Mouse (Mus musculus) CH12.LX (cell line): ENCODE results near the gene Elf1. TPM values are rescaled to one million over a fixed set of nuclear protein-coding genes. Genes with fewer than 3 reads are reported as not detected.

ENCODE experiments used
- DNase-seq: peaks from one replicate; pipeline ENCODE4 v3.0.0-alpha.2; 2013; ENCODE audit errors: extremely low read depth
- H3K27ac ChIP-seq: 2 replicates; pipeline ENCODE4 v1.5.1; 2012; ENCODE audit warnings: low read depth, mild to moderate bottlenecking, control low read depth, moderate library complexity; ENCODE audit not compliant: insufficient read depth
- H3K27me3 ChIP-seq: replicated peaks from 2 replicates; pipeline ENCODE3; 2012; ENCODE audit warnings: inconsistent platforms
- H3K36me3 ChIP-seq, 2 experiments: replicated peaks in 1 of 2; 2 replicates each; pipeline versions ENCODE3 to v1.6.1; 2012; ENCODE audit warnings: inconsistent platforms in 1 of 2, low read length in 1 of 2, mild to moderate bottlenecking in 1 of 2, mixed read lengths in 1 of 2, moderate library complexity in 1 of 2; ENCODE audit not compliant: control insufficient read depth in 1 of 2, insufficient read depth in 1 of 2
- H3K4me1 ChIP-seq, 2 experiments: 2 replicates each; pipeline ENCODE4 v1.6.1; 2012; ENCODE audit warnings: inconsistent platforms in 1 of 2, moderate library complexity in 1 of 2; ENCODE audit not compliant: insufficient read depth in 2 of 2, control insufficient read depth in 1 of 2
- H3K4me2 ChIP-seq: 2 replicates; pipeline ENCODE4 v1.6.1; 2012; ENCODE audit warnings: low read depth, mild to moderate bottlenecking, control low read depth; ENCODE audit not compliant: poor library complexity, insufficient read depth, severe bottlenecking
- H3K4me3 ChIP-seq, 3 experiments: fragments of 150-350 bp in 1 of 3; sonication (generic) in 1 of 3; replicated peaks in 1 of 3; 2 replicates each; pipeline versions ENCODE3 to v1.5.1; 2011 to 2012; ENCODE audit warnings: low read depth in 2 of 3, low read length in 2 of 3, mild to moderate bottlenecking in 2 of 3, moderate library complexity in 2 of 3, control low read depth in 1 of 3, improper control_type of control experiment in 1 of 3, inconsistent platforms in 1 of 3, mixed read lengths in 1 of 3; ENCODE audit not compliant: poor library complexity in 1 of 3
- H3K79me2 ChIP-seq: replicated peaks from 2 replicates; pipeline ENCODE4 v1.6.1; 2012; ENCODE audit warnings: mild to moderate bottlenecking, moderate library complexity; ENCODE audit not compliant: control insufficient read depth, poor library complexity, insufficient read depth, severe bottlenecking; ENCODE audit errors: extremely low read depth
- H3K9ac ChIP-seq: 2 replicates; pipeline ENCODE4 v1.6.1; 2012; ENCODE audit warnings: low read depth, mild to moderate bottlenecking, control low read depth, moderate library complexity; ENCODE audit not compliant: insufficient read depth
- H3K9me3 ChIP-seq: replicated peaks from 2 replicates; pipeline ENCODE3; 2012; ENCODE audit warnings: low read length, inconsistent platforms, mixed read lengths
- BHLHE40 ChIP-seq: IDR thresholded peaks from 2 replicates; pipeline ENCODE4 v1.6.1; 2011; ENCODE audit warnings: mild to moderate bottlenecking, low read depth, low read length, improper control_type of control experiment
- CHD1 ChIP-seq: IDR thresholded peaks from 2 replicates; pipeline ENCODE4 v1.6.1; 2012; ENCODE audit warnings: low read depth, low read length, improper control_type of control experiment, inconsistent platforms
- CHD2 ChIP-seq: IDR thresholded peaks from 2 replicates; pipeline ENCODE4 v1.6.1; 2011; ENCODE audit warnings: low read length, improper control_type of control experiment
- E2F4 ChIP-seq: IDR thresholded peaks from 2 replicates; pipeline ENCODE4 v1.6.1; 2011; ENCODE audit warnings: low read depth, low read length, improper control_type of control experiment; ENCODE audit not compliant: insufficient replicate concordance
- ELF1 ChIP-seq: IDR thresholded peaks from 2 replicates; pipeline ENCODE4 v1.6.1; 2014; ENCODE audit warnings: low read depth, mild to moderate bottlenecking, inconsistent platforms, low read length, improper control_type of control experiment
- ETS1 ChIP-seq: conservative IDR thresholded peaks from 2 replicates; pipeline ENCODE4 v1.6.1; 2012; ENCODE audit warnings: low read depth, mild to moderate bottlenecking, inconsistent platforms, low read length, improper control_type of control experiment, moderate library complexity
- HCFC1 ChIP-seq: IDR thresholded peaks from 2 replicates; pipeline ENCODE4 v1.6.1; 2012; ENCODE audit warnings: low read depth, mild to moderate bottlenecking, inconsistent platforms, low read length, improper control_type of control experiment
- JUN ChIP-seq: IDR thresholded peaks from 2 replicates; pipeline ENCODE4 v1.6.1; 2011; ENCODE audit warnings: low read depth, mild to moderate bottlenecking, low read length, improper control_type of control experiment, moderate library complexity; ENCODE audit not compliant: insufficient read depth
- KAT2A ChIP-seq: IDR thresholded peaks from 2 replicates; pipeline ENCODE4 v1.6.1; 2012; ENCODE audit warnings: low read length, improper control_type of control experiment, inconsistent platforms; ENCODE audit not compliant: insufficient replicate concordance
- MAZ ChIP-seq: IDR thresholded peaks from 2 replicates; pipeline ENCODE4 v1.6.1; 2012; ENCODE audit warnings: low read depth, mild to moderate bottlenecking, inconsistent platforms, low read length, improper control_type of control experiment, moderate library complexity
- MEF2A ChIP-seq: IDR thresholded peaks from 2 replicates; pipeline ENCODE4 v1.6.1; 2014; ENCODE audit warnings: low read depth, mild to moderate bottlenecking, inconsistent platforms, low read length, improper control_type of control experiment, borderline replicate concordance
- PAX5 ChIP-seq: IDR thresholded peaks from 2 replicates; pipeline ENCODE4 v1.6.1; 2012; ENCODE audit warnings: low read length, inconsistent platforms, mixed read lengths
- RCOR1 ChIP-seq: conservative IDR thresholded peaks from 2 replicates; pipeline ENCODE4 v1.6.1; 2012; ENCODE audit warnings: low read depth, mild to moderate bottlenecking, inconsistent platforms, low read length, improper control_type of control experiment
- SIN3A ChIP-seq: IDR thresholded peaks from 2 replicates; pipeline ENCODE4 v1.6.1; 2012; ENCODE audit warnings: low read length, improper control_type of control experiment, inconsistent platforms
- SMC3 ChIP-seq: IDR thresholded peaks from 2 replicates; pipeline ENCODE4 v1.6.1; 2011; ENCODE audit warnings: low read depth, low read length, improper control_type of control experiment
- TBP ChIP-seq: conservative IDR thresholded peaks from 2 replicates; pipeline ENCODE4 v1.6.1; 2011; ENCODE audit warnings: low read depth, low read length, improper control_type of control experiment
- UBTF ChIP-seq: IDR thresholded peaks from 2 replicates; pipeline ENCODE4 v1.6.1; 2012; ENCODE audit warnings: low read depth, mild to moderate bottlenecking, inconsistent platforms, low read length, improper control_type of control experiment, moderate library complexity
- USF1 ChIP-seq: IDR thresholded peaks from 2 replicates; pipeline ENCODE4 v1.6.1; 2014; ENCODE audit warnings: low read depth, mild to moderate bottlenecking, inconsistent platforms, low read length, improper control_type of control experiment
- ZC3H11A ChIP-seq: IDR thresholded peaks from 2 replicates; pipeline ENCODE4 v1.6.1; 2012; ENCODE audit warnings: low read depth, mild to moderate bottlenecking, inconsistent platforms, low read length, improper control_type of control experiment
- ZKSCAN1 ChIP-seq: IDR thresholded peaks from 2 replicates; pipeline ENCODE4 v1.6.1; 2012; ENCODE audit warnings: low read depth, inconsistent platforms, low read length, improper control_type of control experiment, borderline replicate concordance
- dilution Hi-C: fragments of 300-500 bp; cut with MboI; formaldehyde crosslinking; loops from 2 replicates; pipeline ENCODE4 v1.14.3; 2020; ENCODE audit warnings: low sequenced_read_pairs; ENCODE audit not compliant: extremely low pct_unique_long_range_greater_than_20kb, extremely low pct_ligation_motif_present
- in situ Hi-C: fragments of 300-500 bp; cut with MboI; formaldehyde crosslinking; loops from 3 replicates; pipeline ENCODE4 v1.14.3; 2019; ENCODE audit warnings: low sequenced_read_pairs, low pct_ligation_motif_present, low pct_unique_long_range_greater_than_20kb, mixed read lengths
- polyA plus RNA-seq: library from polyadenylated mRNA; unstranded; fragments of >175 nt; gene quantifications from 2 replicates; pipeline ENCODE4 v1.2.1, GENCODE M21; 2012; ENCODE audit warnings: low read depth; ENCODE audit not compliant: insufficient read length
- total RNA-seq, 2 experiments: library from RNA; depleted of rRNA; stranded (reverse); fragments of 300-350 nt in 1 of 2; fragments of >200 nt in 1 of 2; gene quantifications; 2 replicates each; pipeline ENCODE4 v1.2.3; 2012 to 2014

The Elf1 gene
- total and polyA plus RNA-seq, 3 experiments, result 37.1 to 71.7 (median 54.4) TPM

DNA sequence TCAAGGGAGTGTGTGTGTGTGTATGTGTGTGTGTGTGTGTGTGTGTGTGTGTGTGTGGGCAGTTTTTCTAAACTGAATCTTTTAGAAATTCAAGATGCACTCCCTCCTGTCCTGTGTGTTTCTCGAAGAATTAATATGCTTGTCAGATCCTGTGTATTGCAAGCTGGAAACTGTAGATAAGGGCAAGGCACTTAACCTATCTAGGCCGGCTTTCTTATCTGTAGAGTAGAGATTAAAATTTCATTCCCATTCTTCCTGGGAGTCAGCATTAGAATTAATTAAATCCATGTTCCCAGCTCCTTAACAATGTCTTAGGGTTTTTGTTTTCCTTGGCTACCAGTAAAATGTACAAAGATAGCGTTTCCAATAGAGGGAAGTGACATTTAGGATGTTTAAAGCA is 140.1 kb downstream of the Elf1 start:
- H3K4me2 ChIP-seq, result no peak overlapping the region
- dilution Hi-C loops (no loop called here), in situ Hi-C loops (loop anchor here (25.0 kb wide), 2 partner anchors 266 to 591 kb away; no protein-coding TSS in a partner anchor)
- H3K79me2 ChIP-seq, result peaks cover 2% of the 10 kb centered on the region; the same call in 1 of the 2 replicates
- no peak overlapping the region for H3K27ac ChIP-seq
- H3K4me1 ChIP-seq, result peaks cover 4 to 28% of the 10 kb centered on the region in 2 experiments; a peak in 3 of 4 replicates
- H3K36me3 ChIP-seq, result peaks cover 36 to 72% of the 10 kb centered on the region in 2 experiments
- TF ChIP-seq MEF2A, result no peak
- no peak for TF ChIP-seq MAZ
- TF ChIP-seq ETS1, result no peak
- TF ChIP-seq ELF1, result no peak
- no peak for TF ChIP-seq USF1
- TF ChIP-seq E2F4, result no peak
- no peak for TF ChIP-seq RCOR1
- TF ChIP-seq ZKSCAN1, result no peak
- no peak for TF ChIP-seq JUN
- no peak for TF ChIP-seq ZC3H11A
- no peak for TF ChIP-seq SMC3
- TF ChIP-seq UBTF, result no peak
- no peak for TF ChIP-seq TBP
- TF ChIP-seq KAT2A, result no peak
- TF ChIP-seq PAX5, result no peak
- no peak for TF ChIP-seq BHLHE40
- TF ChIP-seq CHD1, result no peak
- no peak for TF ChIP-seq SIN3A
- TF ChIP-seq HCFC1, result no peak
- no peak for TF ChIP-seq CHD2
- no peak overlapping the region for H3K4me3 ChIP-seq
- DNase-seq, result no peak
- no peak overlapping the region for H3K9ac ChIP-seq
- no peaks in the 10 kb centered on the region for H3K9me3 ChIP-seq
- H3K27me3 ChIP-seq, result no peaks in the 10 kb centered on the region

Other genes with a start within 250 kb of the Elf1 start
- not detected in 2 replicates for gene Zfp957, start 233.8 kb upstream of the Elf1 start, total RNA-seq (2012; rRNA removed)
- gene Zfp957, start 233.8 kb upstream of the Elf1 start, total RNA-seq (2014; rRNA removed), result not detected in 2 replicates
- gene Zfp957, start 233.8 kb upstream of the Elf1 start, polyA plus RNA-seq, result not detected in 2 replicates
- 1.6 and 2.2 TPM in 2 replicates for gene Rgcc, start 179.5 kb upstream of the Elf1 start, total RNA-seq (2012; rRNA removed)
- 3.3 and 5.2 TPM in 2 replicates for gene Rgcc, start 179.5 kb upstream of the Elf1 start, total RNA-seq (2014; rRNA removed)
- gene Rgcc, start 179.5 kb upstream of the Elf1 start, polyA plus RNA-seq, result 1.2 and 2.3 TPM in 2 replicates
- gene Naa16, start 90.4 kb upstream of the Elf1 start, total RNA-seq (2012; rRNA removed), result 16.4 and 19.9 TPM in 2 replicates
- gene Naa16, start 90.4 kb upstream of the Elf1 start, total RNA-seq (2014; rRNA removed), result 42.6 and 48.4 TPM in 2 replicates
- gene Naa16, start 90.4 kb upstream of the Elf1 start, polyA plus RNA-seq, result 54.2 and 60.0 TPM in 2 replicates
- 8.2 and 8.9 TPM in 2 replicates for gene Mtrf1, start 83.4 kb upstream of the Elf1 start, total RNA-seq (2012; rRNA removed)
- gene Mtrf1, start 83.4 kb upstream of the Elf1 start, total RNA-seq (2014; rRNA removed), result 21.1 and 23.1 TPM in 2 replicates
- 12.4 and 15.8 TPM in 2 replicates for gene Mtrf1, start 83.4 kb upstream of the Elf1 start, polyA plus RNA-seq
- 2.7 and 2.8 TPM in 2 replicates for gene Kbtbd7, start 54.7 kb upstream of the Elf1 start, total RNA-seq (2012; rRNA removed)
- gene Kbtbd7, start 54.7 kb upstream of the Elf1 start, total RNA-seq (2014; rRNA removed), result 2.5 and 2.6 TPM in 2 replicates
- 1.9 TPM in 2 replicates for gene Kbtbd7, start 54.7 kb upstream of the Elf1 start, polyA plus RNA-seq
- gene Kbtbd6, start 29.4 kb upstream of the Elf1 start, total RNA-seq (2012; rRNA removed), result 0.13 TPM in 1 of 2 replicates, not detected in the other
- 0.12 and 0.15 TPM in 2 replicates for gene Kbtbd6, start 29.4 kb upstream of the Elf1 start, total RNA-seq (2014; rRNA removed)
- 0.10 TPM in 1 of 2 replicates, not detected in the other for gene Kbtbd6, start 29.4 kb upstream of the Elf1 start, polyA plus RNA-seq
- 31.3 and 36.8 TPM in 2 replicates for gene Wbp4, start 326 bp downstream of the Elf1 start, total RNA-seq (2012; rRNA removed)
- 36.2 and 39.9 TPM in 2 replicates for gene Wbp4, start 326 bp downstream of the Elf1 start, total RNA-seq (2014; rRNA removed)
- 68.5 and 69.4 TPM in 2 replicates for gene Wbp4, start 326 bp downstream of the Elf1 start, polyA plus RNA-seq
- 91.9 and 103 TPM in 2 replicates for gene Sugt1, start 106.5 kb downstream of the Elf1 start, total RNA-seq (2012; rRNA removed)
- gene Sugt1, start 106.5 kb downstream of the Elf1 start, total RNA-seq (2014; rRNA removed), result 114 and 141 TPM in 2 replicates
- 118 and 153 TPM in 2 replicates for gene Sugt1, start 106.5 kb downstream of the Elf1 start, polyA plus RNA-seq
- gene Cnmd, start 181.0 kb downstream of the Elf1 start, total RNA-seq (2012; rRNA removed), result not detected in 2 replicates
- not detected in 2 replicates for gene Cnmd, start 181.0 kb downstream of the Elf1 start, total RNA-seq (2014; rRNA removed)
- not detected in 2 replicates for gene Cnmd, start 181.0 kb downstream of the Elf1 start, polyA plus RNA-seq